Mouse (Mus musculus) Patski (cell line): Measurements from ENCODE around the gene Klhl10. TPM values are rescaled to one million over a fixed set of nuclear protein-coding genes. Genes with fewer than 3 reads are reported as not detected.
A peak's percentile ranks its signal among the peaks of the same experiment; 100 is the strongest.

ENCODE experiments used
- ATAC-seq: fragments of 100-300 bp; one replicate; pipeline ENCODE4 v1.8.0; 2021
- CTCF ChIA-PET: fragments of 350-600 bp; sonication (Branson Sonifier 250); formaldehyde crosslinking; loops from one replicate; lab custom pipeline; 2022; ENCODE audit warnings: inconsistent platforms; lab: Charles Lee
- POLR2A ChIA-PET: fragments of 350-600 bp; sonication (Branson Sonifier 250); formaldehyde crosslinking; loops from one replicate; lab custom pipeline; 2022; ENCODE audit warnings: antibody characterized with exemption, inconsistent platforms; lab: Charles Lee
- DNase-seq: peaks from one replicate; pipeline ENCODE4 v3.0.0-alpha.2; 2011; ENCODE audit warnings: low read depth, low spot score
- H3K27me3 ChIP-seq: fragments of 371-371 bp; one replicate; pipeline ENCODE4 v1.5.1; 2021
- CTCF ChIP-seq: fragments of 100-300 bp; IDR thresholded peaks from one replicate; pipeline ENCODE4 v1.5.1; 2021
- in situ Hi-C: fragments of 300-500 bp; cut with MboI; formaldehyde crosslinking; loops from 3 replicates; pipeline ENCODE4 v1.11.1; 2018; ENCODE audit warnings: low pct_unique_long_range_greater_than_20kb, mixed read lengths
- polyA plus RNA-seq: library from polyadenylated mRNA; unstranded; gene quantifications from one replicate; pipeline ENCODE4 v1.2.3, GENCODE M21; 2021

Gene Klhl10
- 0.44 TPM for polyA plus RNA-seq

- ChIA-PET POLR2A (interaction anchor here (1.3 kb wide), 1 partner anchor 30 kb away, joined by 5 read pairs; the partner anchor contains the start of gene Klhl11), CTCF (no interaction called here)
- H3K27me3 ChIP-seq = no peaks in the 10 kb centered on the region
- DNase-seq (no peak), ATAC-seq (no peak)
- TF ChIP-seq CTCF = no peak
- in situ Hi-C loops = no loop called here
Observed at GRCm38 (mm10) chr11:100441797-100442196, at the start of gene Klhl10, which contains the start of gene Nt5c3b. TSS of gene Klhl10 (plus strand) at chr11:100441917. TSS of gene Nt5c3b (minus strand) at chr11:100441808.

- H3K27me3 ChIP-seq = no peaks in the 10 kb centered on the region
- CTCF ChIA-PET = interaction anchor here (1.4 kb wide), 1 partner anchor 45 kb away, joined by 3 read pairs; no protein-coding TSS in a partner anchor
- ATAC-seq (no peak), DNase-seq (no peak)
- TF ChIP-seq CTCF = no peak
- in situ Hi-C loops = no loop called here
- POLR2A ChIA-PET = no interaction called here
Observed at GRCm38 (mm10) chr11:100392958-100393357, 48.8 kb upstream of the Klhl10 start.

DNA sequence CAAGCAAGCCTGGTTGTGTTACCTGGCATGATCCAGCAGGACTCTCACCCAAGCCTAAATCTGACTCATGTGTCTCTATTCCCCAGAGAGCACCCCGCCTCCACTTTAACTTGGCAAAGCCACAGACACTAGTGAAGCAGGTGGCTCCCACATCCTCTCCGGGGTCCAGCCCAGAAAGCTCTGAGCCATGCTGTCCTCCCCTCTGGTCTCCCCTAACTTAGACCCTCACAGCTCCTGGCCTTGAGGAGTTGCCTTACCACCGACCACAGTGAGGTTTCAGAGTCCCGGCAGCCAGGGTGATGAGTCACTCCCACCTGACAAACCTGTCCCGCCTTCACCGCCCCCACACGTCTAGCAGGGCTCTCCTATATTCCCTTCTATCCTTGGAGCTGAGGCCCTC is 48.0 kb upstream of the Klhl10 start:
- in situ Hi-C loops = no loop called here
- POLR2A ChIA-PET = no interaction called here

GRCm38 (mm10) chr11:100394353-100395074 is 47.2 kb upstream of the Klhl10 start:
- no peak for ATAC-seq
- no peaks in the 10 kb centered on the region for H3K27me3 ChIP-seq
- no peak for DNase-seq
- no peak for TF ChIP-seq CTCF
- POLR2A ChIA-PET = interaction anchor here (0.7 kb wide), 1 partner anchor 35 kb away, joined by 3 read pairs; no protein-coding TSS in a partner anchor
- in situ Hi-C loops = no loop called here
- CTCF ChIA-PET = interaction anchor here (1.2 to 4.4 kb wide), 2 partner anchors 10 to 30 kb away, joined by 3 to 14 read pairs; no protein-coding TSS in a partner anchor

More for the DNA sequence above, 48.0 kb upstream of the Klhl10 start:
- CTCF ChIA-PET = interaction anchor here (4.4 kb wide), 1 partner anchor 29 kb away, joined by 14 read pairs; no protein-coding TSS in a partner anchor
- no peak for DNase-seq
- no peak for TF ChIP-seq CTCF
- no peak for ATAC-seq
- no peaks in the 10 kb centered on the region for H3K27me3 ChIP-seq

DNA sequence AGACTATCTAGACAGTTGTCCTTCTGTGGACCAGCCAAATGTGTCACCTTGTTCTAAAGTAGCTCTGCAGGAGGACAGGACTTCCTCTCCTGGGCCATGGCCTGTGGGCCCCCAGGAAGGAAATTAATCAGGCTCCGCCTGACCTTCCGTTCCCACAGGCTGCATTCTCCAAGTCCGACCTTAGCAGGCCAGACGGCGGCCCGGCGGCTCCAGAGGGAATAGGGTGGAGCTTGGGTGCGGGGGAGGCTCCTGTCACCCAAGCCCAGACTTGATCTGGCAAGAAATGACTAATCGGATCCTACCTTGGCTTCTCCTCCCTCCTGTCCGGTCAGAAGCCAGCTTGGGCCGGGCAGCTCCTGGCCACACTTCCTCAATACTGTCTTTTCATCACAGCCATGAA is 46.5 kb upstream of the Klhl10 start:
- in situ Hi-C loops = no loop called here
- DNase-seq (no peak), ATAC-seq (peak; percentile 29)
- ChIA-PET CTCF (interaction anchor here (1.2 to 4.4 kb wide), 2 partner anchors 9 to 31 kb away, joined by 3 to 14 read pairs; no protein-coding TSS in a partner anchor), POLR2A (interaction anchor here (0.6 to 0.7 kb wide), 2 partner anchors 34 to 39 kb away, joined by 3 read pairs; no protein-coding TSS in a partner anchor)
- no peak for TF ChIP-seq CTCF
- H3K27me3 ChIP-seq = no peaks in the 10 kb centered on the region

DNA sequence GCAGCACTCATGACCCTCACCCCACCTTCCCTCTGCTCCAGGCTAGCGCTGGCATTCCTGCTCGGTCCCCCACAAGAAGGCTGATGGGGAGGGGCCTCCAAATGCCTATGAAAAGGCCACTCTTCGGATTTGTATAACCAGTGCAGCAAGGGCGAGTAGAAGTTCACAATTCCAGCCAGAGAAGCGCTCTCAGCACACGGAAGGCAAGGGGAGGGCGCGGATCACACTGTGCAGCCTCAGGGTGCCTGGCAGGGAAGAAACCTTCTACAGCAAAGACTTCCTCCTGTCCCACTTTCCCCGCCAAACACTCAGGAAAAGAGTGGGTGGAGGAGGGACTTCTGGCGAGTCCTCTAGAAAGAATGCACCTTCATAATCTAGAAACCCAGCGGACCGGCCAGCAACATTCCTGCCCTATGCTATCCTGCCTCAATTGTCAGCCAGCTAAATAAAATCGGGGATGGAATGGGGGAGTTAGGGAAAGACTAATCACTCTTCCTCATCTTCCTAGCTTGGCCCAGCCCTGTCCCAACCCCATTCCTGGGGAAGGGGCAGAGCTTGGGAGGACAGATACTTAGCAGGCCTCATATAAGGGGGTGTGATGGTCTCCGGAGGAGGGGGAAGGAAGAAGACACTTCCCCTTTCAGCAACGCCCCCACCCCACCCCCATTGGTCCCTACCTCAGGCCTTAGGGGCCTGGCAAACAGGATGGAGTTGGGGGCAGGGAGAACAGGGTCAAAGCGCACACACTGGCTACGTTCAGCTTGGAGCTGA is 45.7 kb upstream of the Klhl10 start:
- ChIA-PET POLR2A (interaction anchor here (0.9 to 1.5 kb wide), 2 partner anchors 18 to 119 kb away, joined by 3 to 6 read pairs; no protein-coding TSS in a partner anchor), CTCF (interaction anchor here (1.2 to 4.4 kb wide), 5 partner anchors 8 to 32 kb away, joined by 3 to 14 read pairs (median 3); partner anchors contain the start of gene P3h4)
- no peak for DNase-seq
- H3K27me3 ChIP-seq = no peaks in the 10 kb centered on the region
- TF ChIP-seq CTCF = no peak
- ATAC-seq = peak; percentile 19
- in situ Hi-C loops = no loop called here

- in situ Hi-C loops = no loop called here
- DNase-seq = no peak
- CTCF ChIA-PET = interaction anchor here (0.8 to 4.4 kb wide), 7 partner anchors 10 to 40 kb away, joined by 3 to 14 read pairs (median 3); partner anchors contain the start of gene P3h4
- POLR2A ChIA-PET = interaction anchor here (0.9 to 1.5 kb wide), 5 partner anchors 17 to 128 kb away, joined by 3 to 6 read pairs (median 3); no protein-coding TSS in a partner anchor
- no peak for TF ChIP-seq CTCF
- H3K27me3 ChIP-seq = no peaks in the 10 kb centered on the region
- no peak for ATAC-seq
Observed at GRCm38 (mm10) chr11:100396886-100397599, 44.7 kb upstream of the Klhl10 start.

DNA sequence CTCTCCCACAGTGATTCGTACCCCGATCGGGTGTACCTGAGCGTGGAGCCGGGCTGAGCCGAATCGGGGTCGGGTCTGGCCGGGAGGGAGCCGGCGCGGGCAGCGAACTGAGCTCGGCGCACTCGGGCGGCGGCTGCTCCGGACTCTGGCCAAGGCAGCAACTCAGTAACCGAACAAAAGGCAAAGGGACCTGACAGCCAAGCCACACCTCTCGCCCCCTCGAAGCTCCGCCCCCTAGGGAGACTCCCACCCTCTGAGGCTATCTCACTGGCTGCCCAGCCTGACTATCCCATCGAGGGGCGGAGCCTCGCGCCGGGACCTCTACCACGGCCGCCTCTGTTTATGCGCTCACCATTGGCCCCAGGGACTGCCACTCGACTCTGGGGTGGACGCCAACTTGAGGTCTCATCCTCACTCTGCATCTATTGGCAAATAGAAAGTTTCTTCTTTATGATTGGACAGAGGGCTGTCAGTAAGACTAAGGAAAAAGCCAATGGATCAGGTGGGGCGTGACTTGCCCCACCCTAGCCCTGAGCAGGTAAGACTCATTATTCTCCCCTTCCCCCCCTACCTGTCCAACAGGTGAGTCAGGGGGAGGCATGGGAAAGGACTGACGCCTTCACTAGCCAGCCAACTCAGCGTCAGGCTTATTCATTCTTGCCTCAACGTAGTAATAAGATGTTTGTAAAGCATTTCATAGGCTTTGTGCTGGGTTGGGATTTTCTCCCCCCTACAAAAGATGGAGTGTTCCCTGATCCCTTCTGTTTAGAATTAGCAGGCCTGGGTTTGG is 43.9 kb upstream of the Klhl10 start, which contains the start of gene Jup:
TSS of gene Jup (minus strand) at position 164 of the 790 bp plus-strand sequence.
- in situ Hi-C loops = no loop called here
- CTCF ChIA-PET = interaction anchor here (0.8 to 4.4 kb wide), 5 partner anchors 10 to 41 kb away, joined by 3 to 14 read pairs (median 6); no protein-coding TSS in a partner anchor
- H3K27me3 ChIP-seq = no peaks in the 10 kb centered on the region
- TF ChIP-seq CTCF = no peak
- POLR2A ChIA-PET = interaction anchor here (0.6 to 1.5 kb wide), 5 partner anchors 10 to 127 kb away, joined by 3 to 6 read pairs (median 3); no protein-coding TSS in a partner anchor
- ATAC-seq = peak; percentile 96
- peak; percentile 94 for DNase-seq

DNA sequence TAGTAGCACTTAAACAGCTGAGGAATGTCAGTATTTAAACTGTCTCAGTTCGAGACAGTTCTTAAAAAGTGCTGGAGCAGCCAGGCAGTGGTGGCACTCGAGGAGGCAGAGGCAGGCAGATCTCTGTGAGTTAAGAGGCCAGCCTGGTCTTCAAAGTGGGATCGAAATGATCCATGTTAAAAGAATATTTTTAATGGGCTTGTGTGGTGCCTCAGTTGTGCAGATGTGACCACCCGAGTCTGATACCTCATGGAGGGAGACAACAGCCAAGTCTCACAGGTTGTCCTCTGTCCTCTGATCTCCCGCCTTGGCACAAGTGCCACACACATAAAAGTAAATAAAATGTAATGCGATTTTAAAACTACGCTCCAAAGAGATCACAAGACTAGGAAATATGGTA is 43.2 kb upstream of the Klhl10 start:
- CTCF ChIA-PET = no interaction called here
- TF ChIP-seq CTCF = no peak
- no peaks in the 10 kb centered on the region for H3K27me3 ChIP-seq
- in situ Hi-C loops = no loop called here
- POLR2A ChIA-PET = interaction anchor here (0.6 to 1.4 kb wide), 2 partner anchors 27 to 126 kb away, joined by 3 read pairs; no protein-coding TSS in a partner anchor
- DNase-seq (no peak), ATAC-seq (no peak)
